Mouse (Mus musculus) CH12.LX (cell line): ENCODE measurements at regions not wholly inside any gene's neighbourhood (a gene's known extent, or its start where the extent isn't known, plus 50 kb on each side); places are given as distances from the start of the nearest gene placed in this dataset.

ENCODE experiments used
- DNase-seq: peaks from one replicate; pipeline ENCODE4 v3.0.0-alpha.2; 2013; ENCODE audit errors: extremely low read depth
- H3K27ac ChIP-seq: 2 replicates; pipeline ENCODE4 v1.5.1; 2012; ENCODE audit warnings: low read depth, mild to moderate bottlenecking, control low read depth, moderate library complexity; ENCODE audit not compliant: insufficient read depth
- H3K27me3 ChIP-seq: replicated peaks from 2 replicates; pipeline ENCODE3; 2012; ENCODE audit warnings: inconsistent platforms
- H3K36me3 ChIP-seq, 2 experiments: replicated peaks in 1 of 2; 2 replicates each; pipeline versions ENCODE3 to v1.6.1; 2012; ENCODE audit warnings: inconsistent platforms in 1 of 2, low read length in 1 of 2, mild to moderate bottlenecking in 1 of 2, mixed read lengths in 1 of 2, moderate library complexity in 1 of 2; ENCODE audit not compliant: control insufficient read depth in 1 of 2, insufficient read depth in 1 of 2
- H3K4me1 ChIP-seq, 2 experiments: 2 replicates each; pipeline ENCODE4 v1.6.1; 2012; ENCODE audit warnings: inconsistent platforms in 1 of 2, moderate library complexity in 1 of 2; ENCODE audit not compliant: insufficient read depth in 2 of 2, control insufficient read depth in 1 of 2
- H3K4me2 ChIP-seq: 2 replicates; pipeline ENCODE4 v1.6.1; 2012; ENCODE audit warnings: low read depth, mild to moderate bottlenecking, control low read depth; ENCODE audit not compliant: poor library complexity, insufficient read depth, severe bottlenecking
- H3K4me3 ChIP-seq, 3 experiments: fragments of 150-350 bp in 1 of 3; sonication (generic) in 1 of 3; replicated peaks in 1 of 3; 2 replicates each; pipeline versions ENCODE3 to v1.5.1; 2011 to 2012; ENCODE audit warnings: low read depth in 2 of 3, low read length in 2 of 3, mild to moderate bottlenecking in 2 of 3, moderate library complexity in 2 of 3, control low read depth in 1 of 3, improper control_type of control experiment in 1 of 3, inconsistent platforms in 1 of 3, mixed read lengths in 1 of 3; ENCODE audit not compliant: poor library complexity in 1 of 3
- H3K79me2 ChIP-seq: replicated peaks from 2 replicates; pipeline ENCODE4 v1.6.1; 2012; ENCODE audit warnings: mild to moderate bottlenecking, moderate library complexity; ENCODE audit not compliant: control insufficient read depth, poor library complexity, insufficient read depth, severe bottlenecking; ENCODE audit errors: extremely low read depth
- H3K9ac ChIP-seq: 2 replicates; pipeline ENCODE4 v1.6.1; 2012; ENCODE audit warnings: low read depth, mild to moderate bottlenecking, control low read depth, moderate library complexity; ENCODE audit not compliant: insufficient read depth
- H3K9me3 ChIP-seq: replicated peaks from 2 replicates; pipeline ENCODE3; 2012; ENCODE audit warnings: low read length, inconsistent platforms, mixed read lengths
- CHD1 ChIP-seq: IDR thresholded peaks from 2 replicates; pipeline ENCODE4 v1.6.1; 2012; ENCODE audit warnings: low read depth, low read length, improper control_type of control experiment, inconsistent platforms
- CTCF ChIP-seq, 2 experiments: IDR thresholded peaks in 1 of 2; conservative IDR thresholded peaks in 1 of 2; 2 replicates each; pipeline ENCODE4 v1.5.1; 2011 to 2012; ENCODE audit warnings: low read depth in 2 of 2, low read length in 2 of 2, improper control_type of control experiment in 1 of 2, inconsistent platforms in 1 of 2, mild to moderate bottlenecking in 1 of 2, moderate library complexity in 1 of 2
- EP300 ChIP-seq: IDR thresholded peaks from 2 replicates; pipeline ENCODE4 v1.6.1; 2011; ENCODE audit warnings: low read length, improper control_type of control experiment
- JUN ChIP-seq: IDR thresholded peaks from 2 replicates; pipeline ENCODE4 v1.6.1; 2011; ENCODE audit warnings: low read depth, mild to moderate bottlenecking, low read length, improper control_type of control experiment, moderate library complexity; ENCODE audit not compliant: insufficient read depth
- KAT2A ChIP-seq: IDR thresholded peaks from 2 replicates; pipeline ENCODE4 v1.6.1; 2012; ENCODE audit warnings: low read length, improper control_type of control experiment, inconsistent platforms; ENCODE audit not compliant: insufficient replicate concordance
- MAZ ChIP-seq: IDR thresholded peaks from 2 replicates; pipeline ENCODE4 v1.6.1; 2012; ENCODE audit warnings: low read depth, mild to moderate bottlenecking, inconsistent platforms, low read length, improper control_type of control experiment, moderate library complexity
- MXI1 ChIP-seq: IDR thresholded peaks from 2 replicates; pipeline ENCODE4 v1.6.1; 2011; ENCODE audit warnings: mild to moderate bottlenecking, low read depth, low read length, improper control_type of control experiment
- NELFE ChIP-seq: IDR thresholded peaks from 2 replicates; pipeline ENCODE4 v1.6.1; 2011; ENCODE audit warnings: low read depth, low read length, improper control_type of control experiment
- RAD21 ChIP-seq: IDR thresholded peaks from 2 replicates; pipeline ENCODE4 v1.6.1; 2011; ENCODE audit warnings: low read depth, mild to moderate bottlenecking, low read length, improper control_type of control experiment, moderate library complexity
- TBP ChIP-seq: conservative IDR thresholded peaks from 2 replicates; pipeline ENCODE4 v1.6.1; 2011; ENCODE audit warnings: low read depth, low read length, improper control_type of control experiment
- UBTF ChIP-seq: IDR thresholded peaks from 2 replicates; pipeline ENCODE4 v1.6.1; 2012; ENCODE audit warnings: low read depth, mild to moderate bottlenecking, inconsistent platforms, low read length, improper control_type of control experiment, moderate library complexity
- USF1 ChIP-seq: IDR thresholded peaks from 2 replicates; pipeline ENCODE4 v1.6.1; 2014; ENCODE audit warnings: low read depth, mild to moderate bottlenecking, inconsistent platforms, low read length, improper control_type of control experiment
- ZKSCAN1 ChIP-seq: IDR thresholded peaks from 2 replicates; pipeline ENCODE4 v1.6.1; 2012; ENCODE audit warnings: low read depth, inconsistent platforms, low read length, improper control_type of control experiment, borderline replicate concordance
- ZNF384 ChIP-seq: IDR thresholded peaks from 2 replicates; pipeline ENCODE4 v1.6.1; 2012; ENCODE audit warnings: low read depth, low read length, improper control_type of control experiment, inconsistent platforms
- dilution Hi-C: fragments of 300-500 bp; cut with MboI; formaldehyde crosslinking; loops from 2 replicates; pipeline ENCODE4 v1.14.3; 2020; ENCODE audit warnings: low sequenced_read_pairs; ENCODE audit not compliant: extremely low pct_unique_long_range_greater_than_20kb, extremely low pct_ligation_motif_present
- in situ Hi-C: fragments of 300-500 bp; cut with MboI; formaldehyde crosslinking; loops from 3 replicates; pipeline ENCODE4 v1.14.3; 2019; ENCODE audit warnings: low sequenced_read_pairs, low pct_ligation_motif_present, low pct_unique_long_range_greater_than_20kb, mixed read lengths

DNA sequence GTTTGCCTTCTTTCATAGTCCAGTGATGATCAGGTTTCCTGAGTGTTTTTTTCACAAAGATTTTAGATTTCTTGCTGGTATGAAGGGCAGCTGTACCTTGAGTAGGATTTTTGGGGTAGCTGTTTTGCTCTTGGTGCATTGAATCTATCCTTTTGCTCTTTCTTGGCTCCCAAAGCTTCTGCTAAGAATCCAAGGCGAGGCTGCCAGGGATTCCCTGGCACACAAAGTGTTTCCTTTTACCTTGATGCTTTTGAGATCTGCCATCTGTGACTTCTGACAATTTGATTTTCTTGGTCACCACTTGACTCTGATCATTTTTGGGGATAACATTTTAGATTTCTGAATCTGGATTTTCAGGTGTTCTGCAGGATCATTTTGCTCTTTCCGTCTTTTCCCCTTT, 144.3 kb upstream of the Ghitm start:
- H3K79me2 ChIP-seq = no peaks in the 10 kb centered on the region
- in situ Hi-C loops (no loop called here), dilution Hi-C loops (no loop called here)
- TF ChIP-seq MAZ = no peak
- no peak for TF ChIP-seq JUN
- no peak for TF ChIP-seq CTCF (conservative IDR thresholded peaks at IDR 0.05 in 1 of 2, IDR thresholded peaks at IDR 0.05 in 1 of 2; ENCODE audit: low read depth in 2 of 2, low read length in 2 of 2)
- no peak for TF ChIP-seq USF1
- TF ChIP-seq CHD1 = no peak
- no peak for TF ChIP-seq EP300
- TF ChIP-seq KAT2A = no peak
- no peak for TF ChIP-seq NELFE
- no peak for TF ChIP-seq UBTF
- TF ChIP-seq ZNF384 = no peak
- no peak for TF ChIP-seq MXI1
- no peak for TF ChIP-seq TBP
- H3K9me3 ChIP-seq = no peaks in the 10 kb centered on the region
- DNase-seq = no peak
- peaks cover 4% of the 10 kb centered on the region for H3K27me3 ChIP-seq
- H3K27ac ChIP-seq = no peak overlapping the region
- no peaks in the 10 kb centered on the region for H3K4me1 ChIP-seq
- H3K9ac ChIP-seq = no peak overlapping the region
- no peak overlapping the region for H3K4me2 ChIP-seq
- H3K4me3 ChIP-seq = no peak overlapping the region
- no peaks in the 10 kb centered on the region for H3K36me3 ChIP-seq

- DNase-seq = peak; percentile 33
- TF ChIP-seq RAD21 = peak; percentile 37
- TF ChIP-seq CTCF (conservative IDR thresholded peaks at IDR 0.05 in 1 of 2, IDR thresholded peaks at IDR 0.05 in 1 of 2; ENCODE audit: low read depth in 2 of 2, low read length in 2 of 2) = peak; percentile 39 to 54; a peak in 3 of 4 replicates
- no peak for TF ChIP-seq ZKSCAN1
- peaks cover 4% of the 10 kb centered on the region for H3K27me3 ChIP-seq
- in situ Hi-C loops = no loop called here
- H3K79me2 ChIP-seq = no peaks in the 10 kb centered on the region
- dilution Hi-C loops = no loop called here
- no peaks in the 10 kb centered on the region for H3K9me3 ChIP-seq
- no peak overlapping the region for H3K27ac ChIP-seq
- H3K9ac ChIP-seq = no peak overlapping the region
- no peaks in the 10 kb centered on the region for H3K4me1 ChIP-seq
- no peak overlapping the region for H3K4me3 ChIP-seq
- H3K4me2 ChIP-seq = no peak overlapping the region
- no peaks in the 10 kb centered on the region for H3K36me3 ChIP-seq
Observed at GRCm38 (mm10) chr14:37276728-37277695, 141.9 kb upstream of the Ghitm start.
